Mouse (Mus musculus): Measurements from ENCODE around the gene Tprg. TPM values are rescaled to one million over a fixed set of nuclear protein-coding genes. Genes with fewer than 3 reads are reported as not detected.
A peak's percentile ranks its signal among the peaks of the same experiment; 100 is the strongest.

Tprg gene
- total and polyA plus RNA-seq, 2 experiments from 2014 or later = 0.18 TPM; not detected in 1

GRCm38 (mm10) chr16:25426261-25426660, 139.6 kb downstream of the Tprg start:
- Histone ChIP-seq H3K9me3 (replicated peaks; ENCODE audit: control insufficient read depth, low read length) (no peaks in the 10 kb centered on the region), H3K4me3 (ENCODE audit: low read depth, low read length) (no peak overlapping the region), H3K4me1 (ENCODE audit: control insufficient read depth, insufficient read depth) (no peaks in the 10 kb centered on the region), H3K36me3 (replicated peaks; ENCODE audit: control insufficient read depth, insufficient read depth, low read length) (no peaks in the 10 kb centered on the region), H3K27ac (ENCODE audit: low read depth) (no peak overlapping the region), H3K9ac (replicated peaks; ENCODE audit: low read depth, low read length) (no peak overlapping the region), H3K27me3 (ENCODE audit: control insufficient read depth, insufficient read depth, low read length) (no peaks in the 10 kb centered on the region), H3K4me2 (ENCODE audit: low read depth, low read length) (no peak overlapping the region)
- DNase-seq (ENCODE audit: low spot score) (no peak), ATAC-seq (ENCODE audit: insufficient read depth, low read depth) (no peak)
- 55% methylated on average over 3 of the region's 3 CpGs for WGBS
- TF ChIP-seq CTCF (IDR thresholded peaks at IDR 0.05; ENCODE audit: low read depth) (no peak), EP300 (IDR thresholded peaks at IDR 0.05; ENCODE audit: low read depth) (no peak)

GRCm38 (mm10) chr16:25440039-25440438, 153.4 kb downstream of the Tprg start:
- Histone ChIP-seq H3K4me1 (ENCODE audit: control insufficient read depth, insufficient read depth) (no peaks in the 10 kb centered on the region; the same call in 1 of the 2 replicates), H3K27me3 (ENCODE audit: control insufficient read depth, insufficient read depth, low read length) (no peaks in the 10 kb centered on the region), H3K27ac (ENCODE audit: low read depth) (no peak overlapping the region), H3K4me2 (ENCODE audit: low read depth, low read length) (no peak overlapping the region), H3K4me3 (ENCODE audit: low read depth, low read length) (no peak overlapping the region), H3K9ac (replicated peaks; ENCODE audit: low read depth, low read length) (no peak overlapping the region), H3K9me3 (replicated peaks; ENCODE audit: control insufficient read depth, low read length) (no peaks in the 10 kb centered on the region), H3K36me3 (replicated peaks; ENCODE audit: control insufficient read depth, insufficient read depth, low read length) (no peaks in the 10 kb centered on the region)
- 47% methylated on average over 2 of the region's 2 CpGs for WGBS
- ATAC-seq (ENCODE audit: insufficient read depth, low read depth) = no peak
- TF ChIP-seq CTCF (IDR thresholded peaks at IDR 0.05; ENCODE audit: low read depth) (no peak), EP300 (IDR thresholded peaks at IDR 0.05; ENCODE audit: low read depth) (no peak)
- DNase-seq (ENCODE audit: low spot score) = no peak

- peak; percentile 95 for ATAC-seq (ENCODE audit: insufficient read depth, low read depth)
- peak; percentile 72 for DNase-seq (ENCODE audit: low spot score)
- Histone ChIP-seq H3K4me2 (ENCODE audit: low read depth, low read length) (no peak overlapping the region), H3K27ac (ENCODE audit: low read depth) (peak overlapping the region; percentile 83), H3K9me3 (replicated peaks; ENCODE audit: control insufficient read depth, low read length) (no peaks in the 10 kb centered on the region), H3K4me3 (ENCODE audit: low read depth, low read length) (no peak overlapping the region), H3K36me3 (replicated peaks; ENCODE audit: control insufficient read depth, insufficient read depth, low read length) (no peaks in the 10 kb centered on the region), H3K27me3 (ENCODE audit: control insufficient read depth, insufficient read depth, low read length) (no peaks in the 10 kb centered on the region), H3K9ac (replicated peaks; ENCODE audit: low read depth, low read length) (no peak overlapping the region), H3K4me1 (ENCODE audit: control insufficient read depth, insufficient read depth) (no peaks in the 10 kb centered on the region; the same call in 1 of the 2 replicates)
- no peak for TF ChIP-seq CTCF (IDR thresholded peaks at IDR 0.05; ENCODE audit: low read depth)
- no peak for TF ChIP-seq EP300 (IDR thresholded peaks at IDR 0.05; ENCODE audit: low read depth)
- 34% methylated on average over 7 of the region's 7 CpGs for whole genome bisulfite sequencing
Observed at GRCm38 (mm10) chr16:25445580-25445979, 159.0 kb downstream of the Tprg start.

- 82% methylated on average over 3 of the region's 3 CpGs for WGBS
- DNase-seq (ENCODE audit: low spot score) (no peak), ATAC-seq (ENCODE audit: insufficient read depth, low read depth) (no peak)
- Histone ChIP-seq H3K27me3 (ENCODE audit: control insufficient read depth, insufficient read depth, low read length) (no peaks in the 10 kb centered on the region), H3K36me3 (replicated peaks; ENCODE audit: control insufficient read depth, insufficient read depth, low read length) (no peaks in the 10 kb centered on the region), H3K4me1 (ENCODE audit: control insufficient read depth, insufficient read depth) (no peaks in the 10 kb centered on the region), H3K4me3 (ENCODE audit: low read depth, low read length) (no peak overlapping the region), H3K4me2 (ENCODE audit: low read depth, low read length) (no peak overlapping the region), H3K9ac (replicated peaks; ENCODE audit: low read depth, low read length) (no peak overlapping the region), H3K27ac (ENCODE audit: low read depth) (no peak overlapping the region), H3K9me3 (replicated peaks; ENCODE audit: control insufficient read depth, low read length) (no peaks in the 10 kb centered on the region)
- TF ChIP-seq EP300 (IDR thresholded peaks at IDR 0.05; ENCODE audit: low read depth) (no peak), CTCF (IDR thresholded peaks at IDR 0.05; ENCODE audit: low read depth) (no peak)
Observed at GRCm38 (mm10) chr16:25451511-25451910, 164.9 kb downstream of the Tprg start.

- peaks cover 11% of the 10 kb centered on the region; the same call in 1 of the 2 replicates for H3K4me1 ChIP-seq (ENCODE audit: control insufficient read depth, insufficient read depth)
- no peak overlapping the region for H3K27ac ChIP-seq (ENCODE audit: low read depth)
- DNase-seq (ENCODE audit: low spot score) = no peak
- no peak overlapping the region for H3K4me2 ChIP-seq (ENCODE audit: low read depth, low read length)
- H3K27me3 ChIP-seq (ENCODE audit: control insufficient read depth, insufficient read depth, low read length) = no peaks in the 10 kb centered on the region
- ATAC-seq (ENCODE audit: insufficient read depth, low read depth) = no peak
- no peak overlapping the region for H3K9ac ChIP-seq (replicated peaks; ENCODE audit: low read depth, low read length)
- TF ChIP-seq EP300 (IDR thresholded peaks at IDR 0.05; ENCODE audit: low read depth) = no peak
- no peak for TF ChIP-seq CTCF (IDR thresholded peaks at IDR 0.05; ENCODE audit: low read depth)
- no peaks in the 10 kb centered on the region for H3K36me3 ChIP-seq (replicated peaks; ENCODE audit: control insufficient read depth, insufficient read depth, low read length)
- WGBS = 84% methylated on average over 4 of the region's 4 CpGs
- H3K4me3 ChIP-seq (ENCODE audit: low read depth, low read length) = no peak overlapping the region
- H3K9me3 ChIP-seq (replicated peaks; ENCODE audit: control insufficient read depth, low read length) = no peaks in the 10 kb centered on the region
Observed at GRCm38 (mm10) chr16:25464732-25465131, 178.1 kb downstream of the Tprg start.

- Histone ChIP-seq H3K9ac (replicated peaks; ENCODE audit: low read depth, low read length) (no peak overlapping the region), H3K4me2 (ENCODE audit: low read depth, low read length) (no peak overlapping the region), H3K4me3 (ENCODE audit: low read depth, low read length) (no peak overlapping the region), H3K27me3 (ENCODE audit: control insufficient read depth, insufficient read depth, low read length) (no peaks in the 10 kb centered on the region), H3K9me3 (replicated peaks; ENCODE audit: control insufficient read depth, low read length) (no peaks in the 10 kb centered on the region), H3K36me3 (replicated peaks; ENCODE audit: control insufficient read depth, insufficient read depth, low read length) (no peaks in the 10 kb centered on the region), H3K27ac (ENCODE audit: low read depth) (no peak overlapping the region), H3K4me1 (ENCODE audit: control insufficient read depth, insufficient read depth) (peaks cover 11% of the 10 kb centered on the region; the same call in 1 of the 2 replicates)
- ATAC-seq (ENCODE audit: insufficient read depth, low read depth) (peak; percentile 44), DNase-seq (ENCODE audit: low spot score) (peak; percentile 37)
- 37% methylated on average over 13 of the region's 13 CpGs for WGBS
- TF ChIP-seq CTCF (IDR thresholded peaks at IDR 0.05; ENCODE audit: low read depth) (no peak), EP300 (IDR thresholded peaks at IDR 0.05; ENCODE audit: low read depth) (no peak)
Observed at GRCm38 (mm10) chr16:25465435-25466139, 179.0 kb downstream of the Tprg start.
